Mouse (Mus musculus) intestine, embryonic 16.5 days (tissue): Measurements from ENCODE around the gene 1700067K01Rik. TPM values are rescaled to one million over a fixed set of nuclear protein-coding genes. Genes with fewer than 3 reads are reported as not detected.

Experiments used
- ATAC-seq: fragments of 200-750 bp; cut with Nextera tagmentation; 2 replicates; pipeline ENCODE4 v1.8.0; 2017; ENCODE audit warnings: moderate TSS enrichment, moderate library complexity
- H3K27ac ChIP-seq: fragments of 300-500 bp; sonication (generic); 2 replicates; pipeline ENCODE4 v1.5.1; 2014; ENCODE audit warnings: mild to moderate bottlenecking, low read length
- H3K27me3 ChIP-seq: fragments of 300-500 bp; sonication (generic); replicated peaks from 2 replicates; pipeline ENCODE4 v1.6.1; 2014; ENCODE audit warnings: low read length, control low read depth, mixed read lengths; ENCODE audit not compliant: control insufficient read depth, insufficient read depth
- H3K36me3 ChIP-seq: fragments of 300-500 bp; sonication (generic); 2 replicates; pipeline ENCODE4 v1.6.1; 2014; ENCODE audit warnings: low read length, control low read depth; ENCODE audit not compliant: control insufficient read depth, insufficient read depth
- H3K4me1 ChIP-seq: fragments of 300-500 bp; sonication (generic); 2 replicates; pipeline ENCODE4 v1.6.1; 2014; ENCODE audit warnings: low read length, control low read depth, mixed read lengths; ENCODE audit not compliant: control insufficient read depth, insufficient read depth
- H3K4me2 ChIP-seq: fragments of 300-500 bp; sonication (generic); 2 replicates; pipeline ENCODE4 v1.6.1; 2014; ENCODE audit warnings: low read depth, low read length, control low read depth
- H3K4me3 ChIP-seq: fragments of 300-500 bp; sonication (generic); 2 replicates; pipeline ENCODE4 v1.5.1; 2014; ENCODE audit warnings: mild to moderate bottlenecking, low read length
- H3K9ac ChIP-seq: fragments of 300-500 bp; sonication (generic); 2 replicates; pipeline ENCODE4 v1.6.1; 2014; ENCODE audit warnings: low read depth, low read length
- H3K9me3 ChIP-seq: fragments of 300-500 bp; sonication (generic); 2 replicates; pipeline ENCODE4 v1.6.1; 2016; ENCODE audit warnings: low read length, control low read depth; ENCODE audit not compliant: control insufficient read depth
- WGBS: fragments of 180-500 bp; shearing (Covaris S2); extraction: QIAGEN DNeasy Blood & Tissue Kit; methylation state at CpG from one replicate; pipeline ENCODE4 v1.1.7; 2014; 5-methylcytosine and 5-hydroxymethylcytosine counted together
- polyA plus RNA-seq: library from polyadenylated mRNA; unstranded; fragments of >200 nt; fragmentation: Nextera tagmentation; extraction: Ambion mirVana; gene quantifications from 2 replicates; pipeline ENCODE4 v1.2.1, GENCODE M21; 2015

The 1700067K01Rik gene
- polyA plus RNA-seq, 1 experiment from 2014 or later = 0.66 TPM

DNA sequence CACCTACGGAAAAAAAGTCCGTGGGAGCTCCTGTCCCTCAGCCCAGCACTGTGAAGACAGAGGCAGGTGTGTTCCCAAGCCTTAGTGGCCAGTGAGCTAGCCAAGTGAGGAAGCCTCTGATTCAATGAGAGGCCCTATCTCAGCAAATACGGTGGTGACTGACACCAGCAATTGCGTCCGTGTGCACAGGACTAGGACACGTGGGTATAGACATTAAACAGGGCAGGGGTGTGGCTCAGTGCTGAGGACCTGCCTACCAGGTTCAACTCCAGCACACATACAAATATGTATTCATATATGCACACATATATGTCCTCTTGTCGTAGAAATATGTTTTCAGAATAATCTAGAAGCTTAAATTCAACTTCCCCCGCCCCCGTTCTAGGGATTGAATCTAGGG lies 18.4 kb downstream of the 1700067K01Rik start:
- Histone ChIP-seq H3K36me3 (no peaks in the 10 kb centered on the region), H3K9me3 (no peaks in the 10 kb centered on the region), H3K9ac (no peak overlapping the region), H3K4me1 (peaks cover 35% of the 10 kb centered on the region), H3K27me3 (no peaks in the 10 kb centered on the region), H3K4me2 (no peak overlapping the region), H3K4me3 (no peak overlapping the region), H3K27ac (no peak overlapping the region)
- WGBS = 68% methylated on average over 9 of the region's 9 CpGs
- no peak for ATAC-seq

- 7% methylated on average over 18 of the region's 18 CpGs for WGBS
- no peaks in the 10 kb centered on the region for H3K36me3 ChIP-seq
- H3K4me2 ChIP-seq = peak within 1 kb of the TSS; percentile 51
- H3K9ac ChIP-seq = peak within 1 kb of the TSS; percentile 41
- no peaks in the 10 kb centered on the region for H3K27me3 ChIP-seq
- H3K27ac ChIP-seq = peak within 1 kb of the TSS; percentile 27; the same call in 1 of the 2 replicates
- peaks cover 40% of the 10 kb centered on the region for H3K4me1 ChIP-seq
- H3K9me3 ChIP-seq = no peaks in the 10 kb centered on the region
- peak; percentile 72 for ATAC-seq
- peak within 1 kb of the TSS; percentile 41 for H3K4me3 ChIP-seq
Observed at GRCm38 (mm10) chr8:84021096-84021495, 19.8 kb downstream of the 1700067K01Rik start, which contains the start of gene Palm3. Gene Palm3 (plus strand): TSS chr8:84021471.

DNA sequence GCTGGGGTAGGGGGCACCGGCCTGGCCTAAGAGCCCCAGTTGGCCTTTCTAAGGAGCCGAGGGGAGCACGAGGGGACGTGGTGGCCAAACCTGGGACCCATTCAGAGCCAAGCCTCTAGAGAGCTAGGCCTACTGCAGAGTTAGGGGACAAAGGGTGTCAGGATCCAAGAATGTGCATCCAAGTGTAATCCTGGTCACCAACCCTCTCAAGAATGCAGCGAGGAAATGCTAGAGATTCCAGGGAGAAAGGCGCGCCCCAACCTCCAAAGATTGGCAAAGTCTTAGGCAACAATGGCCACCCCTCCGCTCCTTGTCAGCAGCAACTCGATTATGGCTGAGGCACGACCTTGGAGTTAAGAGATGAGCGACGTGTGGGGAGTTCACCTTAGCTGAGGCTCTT lies 20.3 kb downstream of the 1700067K01Rik start:
- Histone ChIP-seq H3K27me3 (no peaks in the 10 kb centered on the region), H3K9me3 (no peaks in the 10 kb centered on the region), H3K4me1 (peaks cover 41% of the 10 kb centered on the region), H3K27ac (peak overlapping the region; percentile 27; the same call in 1 of the 2 replicates), H3K9ac (peak overlapping the region; percentile 41), H3K4me2 (peak overlapping the region; percentile 51), H3K4me3 (peak overlapping the region; percentile 41), H3K36me3 (no peaks in the 10 kb centered on the region)
- peak; percentile 7; the same call in 1 of the 2 replicates for ATAC-seq
- WGBS = 40% methylated on average over 12 of the region's 12 CpGs

DNA sequence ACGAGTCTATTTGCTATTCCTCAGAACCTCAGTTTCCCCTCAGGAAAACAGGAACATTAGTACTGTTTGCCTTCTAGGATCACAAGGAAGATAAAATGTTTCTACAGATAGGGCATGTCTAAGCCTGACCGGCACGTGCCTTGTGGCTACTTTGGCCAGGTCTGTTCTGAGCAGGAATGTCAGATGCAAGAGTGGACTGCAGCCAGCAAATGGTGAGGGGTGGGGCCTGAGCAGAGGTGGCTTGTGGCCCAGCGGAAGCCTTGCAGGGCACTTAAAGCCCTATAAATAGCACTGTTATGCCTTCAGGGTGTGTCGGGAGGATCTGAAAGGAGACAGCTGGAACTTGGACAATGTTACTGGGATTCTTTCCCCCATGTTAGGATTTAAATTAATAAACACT lies 21.8 kb downstream of the 1700067K01Rik start:
- no peaks in the 10 kb centered on the region for H3K27me3 ChIP-seq
- H3K4me3 ChIP-seq = no peak overlapping the region
- no peak overlapping the region for H3K9ac ChIP-seq
- 7% methylated on average over 5 of the region's 5 CpGs for WGBS
- H3K27ac ChIP-seq = no peak overlapping the region
- peaks cover 41% of the 10 kb centered on the region for H3K4me1 ChIP-seq
- H3K36me3 ChIP-seq = no peaks in the 10 kb centered on the region
- H3K4me2 ChIP-seq = peak overlapping the region; percentile 29; the same call in 1 of the 2 replicates
- ATAC-seq = peak; percentile 31; the same call in 1 of the 2 replicates
- no peaks in the 10 kb centered on the region for H3K9me3 ChIP-seq

- H3K4me2 ChIP-seq = peak overlapping the region; percentile 29; the same call in 1 of the 2 replicates
- peak; percentile 28; the same call in 1 of the 2 replicates for ATAC-seq
- peaks cover 41% of the 10 kb centered on the region for H3K4me1 ChIP-seq
- H3K9ac ChIP-seq = no peak overlapping the region
- no peaks in the 10 kb centered on the region for H3K9me3 ChIP-seq
- H3K36me3 ChIP-seq = no peaks in the 10 kb centered on the region
- 38% methylated on average over 1 of the region's 1 CpGs for WGBS
- no peaks in the 10 kb centered on the region for H3K27me3 ChIP-seq
- no peak overlapping the region for H3K27ac ChIP-seq
- H3K4me3 ChIP-seq = no peak overlapping the region
Observed at GRCm38 (mm10) chr8:84023631-84024030, 22.3 kb downstream of the 1700067K01Rik start.

DNA sequence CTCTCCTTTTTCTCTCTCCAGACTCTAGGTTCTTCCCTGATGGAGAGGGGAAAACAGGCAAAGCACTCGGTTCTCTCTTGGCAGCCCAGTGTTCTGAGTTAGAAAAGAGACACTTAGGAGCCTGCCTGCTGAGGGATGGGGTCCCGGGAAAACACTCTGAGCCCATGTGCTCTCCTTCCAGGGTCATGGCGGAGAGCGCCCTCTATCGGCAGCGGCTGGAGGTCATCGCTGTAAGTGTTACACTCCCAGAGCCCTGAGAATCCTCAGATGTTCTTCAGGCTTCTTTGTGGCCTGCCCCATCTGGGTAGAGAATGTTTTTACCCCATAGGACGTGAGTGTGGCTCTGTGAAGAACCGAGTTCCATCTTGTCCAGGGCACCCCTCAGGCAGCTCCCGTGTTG lies 22.9 kb downstream of the 1700067K01Rik start:
- H3K4me1 ChIP-seq = peaks cover 41% of the 10 kb centered on the region
- ATAC-seq = no peak
- H3K9me3 ChIP-seq = no peaks in the 10 kb centered on the region
- no peak overlapping the region for H3K9ac ChIP-seq
- H3K27me3 ChIP-seq = no peaks in the 10 kb centered on the region
- no peak overlapping the region for H3K4me2 ChIP-seq
- H3K4me3 ChIP-seq = no peak overlapping the region
- H3K36me3 ChIP-seq = no peaks in the 10 kb centered on the region
- H3K27ac ChIP-seq = no peak overlapping the region
- WGBS = 17% methylated on average over 10 of the region's 10 CpGs

- H3K27me3 ChIP-seq = no peaks in the 10 kb centered on the region
- H3K9ac ChIP-seq = peak overlapping the region; percentile 64
- no peaks in the 10 kb centered on the region for H3K9me3 ChIP-seq
- H3K27ac ChIP-seq = no peak overlapping the region
- H3K4me3 ChIP-seq = peak overlapping the region; percentile 51
- H3K36me3 ChIP-seq = no peaks in the 10 kb centered on the region
- WGBS = 6% methylated on average over 41 of the region's 41 CpGs
- peaks cover 32% of the 10 kb centered on the region for H3K4me1 ChIP-seq
- ATAC-seq = peak; percentile 34
- H3K4me2 ChIP-seq = peak overlapping the region; percentile 90
Observed at GRCm38 (mm10) chr8:84025863-84026262, 24.6 kb downstream of the 1700067K01Rik start.

GRCm38 (mm10) chr8:84027449-84027848 lies 26.1 kb downstream of the 1700067K01Rik start:
- H3K4me2 ChIP-seq = no peak overlapping the region
- H3K4me1 ChIP-seq = peaks cover 23% of the 10 kb centered on the region
- no peak overlapping the region for H3K27ac ChIP-seq
- no peak overlapping the region for H3K9ac ChIP-seq
- 20% methylated on average over 10 of the region's 10 CpGs for WGBS
- no peak for ATAC-seq
- H3K9me3 ChIP-seq = no peaks in the 10 kb centered on the region
- no peak overlapping the region for H3K4me3 ChIP-seq
- H3K36me3 ChIP-seq = no peaks in the 10 kb centered on the region
- H3K27me3 ChIP-seq = no peaks in the 10 kb centered on the region

DNA sequence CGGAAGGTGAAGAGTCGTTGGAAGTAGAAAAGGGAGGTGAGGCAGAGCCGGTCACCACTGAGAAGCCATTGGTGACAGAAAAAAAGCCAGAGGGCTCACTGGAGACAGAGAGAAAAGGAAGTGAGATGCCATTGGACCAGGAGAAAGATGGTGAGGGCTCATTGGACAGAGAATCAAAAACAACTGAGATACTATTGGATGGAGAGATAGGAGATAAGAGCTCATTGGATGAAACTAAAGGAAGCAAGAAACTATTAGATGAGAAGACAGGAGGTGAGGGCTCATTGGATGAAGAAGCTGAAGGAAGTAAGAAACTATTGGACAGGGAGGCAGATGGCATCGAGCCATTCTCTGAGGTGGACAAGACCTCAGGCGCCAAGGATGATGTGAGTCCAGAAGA lies 28.0 kb downstream of the 1700067K01Rik start:
- Histone ChIP-seq H3K9ac (no peak overlapping the region), H3K9me3 (no peaks in the 10 kb centered on the region), H3K4me3 (no peak overlapping the region), H3K4me1 (peaks cover 6% of the 10 kb centered on the region; the same call in 1 of the 2 replicates), H3K27ac (no peak overlapping the region), H3K4me2 (no peak overlapping the region), H3K36me3 (no peaks in the 10 kb centered on the region), H3K27me3 (no peaks in the 10 kb centered on the region)
- 91% methylated on average over 5 of the region's 5 CpGs for WGBS
- ATAC-seq = no peak

GRCm38 (mm10) chr8:84032777-84033176 lies 31.5 kb downstream of the 1700067K01Rik start:
- H3K9ac ChIP-seq = no peak overlapping the region
- no peaks in the 10 kb centered on the region for H3K27me3 ChIP-seq
- H3K9me3 ChIP-seq = no peaks in the 10 kb centered on the region
- WGBS = 68% methylated on average over 4 of the region's 4 CpGs
- H3K4me3 ChIP-seq = no peak overlapping the region
- ATAC-seq = no peak
- H3K4me2 ChIP-seq = no peak overlapping the region
- H3K27ac ChIP-seq = no peak overlapping the region
- no peaks in the 10 kb centered on the region for H3K4me1 ChIP-seq
- H3K36me3 ChIP-seq = no peaks in the 10 kb centered on the region
